Mouse (Mus musculus): ENCODE data around the gene Ppfibp2. TPM values are rescaled to one million over a fixed set of nuclear protein-coding genes. Genes with fewer than 3 reads are reported as not detected.

The Ppfibp2 gene
- polyA plus RNA-seq, 1 experiment: 0.01 TPM

- TF ChIP-seq MYOG (IDR thresholded peaks at IDR 0.05; ENCODE audit: control insufficient read depth, extremely low read depth, insufficient read length) (no peak), MYOD1 (IDR thresholded peaks at IDR 0.05; ENCODE audit: control insufficient read depth, insufficient read length, low read depth) (no peak), CEBPB (IDR thresholded peaks at IDR 0.05; ENCODE audit: low read depth) (no peak), USF1 (IDR thresholded peaks at IDR 0.05; ENCODE audit: low read depth) (no peak), CTCF (IDR thresholded peaks at IDR 0.05; ENCODE audit: control insufficient read depth, insufficient read depth, insufficient read length) (no peak), MAX (IDR thresholded peaks at IDR 0.05) (no peak), FOSL1 (IDR thresholded peaks at IDR 0.05; ENCODE audit: insufficient read depth, low read length, poor library complexity, severe bottlenecking) (no peak)
- Histone ChIP-seq H3K27me3 (ENCODE audit: control insufficient read depth, insufficient read depth, insufficient read length) (no peaks in the 10 kb centered on the region), H3K79me2 (ENCODE audit: control insufficient read depth, insufficient read depth) (no peaks in the 10 kb centered on the region), H3K79me3 (ENCODE audit: low read depth) (no peaks in the 10 kb centered on the region), H3K36me3 (ENCODE audit: control insufficient read depth, insufficient read depth) (no peaks in the 10 kb centered on the region), H3ac (ENCODE audit: control insufficient read depth, insufficient read length, low read depth) (no peak overlapping the region), H3K4me3 (ENCODE audit: insufficient read depth, poor library complexity, severe bottlenecking) (no peak overlapping the region)
These were observed 149.4 kb downstream of the Ppfibp2 start for GRCm38 (mm10) chr7:107744454-107744853.

DNA sequence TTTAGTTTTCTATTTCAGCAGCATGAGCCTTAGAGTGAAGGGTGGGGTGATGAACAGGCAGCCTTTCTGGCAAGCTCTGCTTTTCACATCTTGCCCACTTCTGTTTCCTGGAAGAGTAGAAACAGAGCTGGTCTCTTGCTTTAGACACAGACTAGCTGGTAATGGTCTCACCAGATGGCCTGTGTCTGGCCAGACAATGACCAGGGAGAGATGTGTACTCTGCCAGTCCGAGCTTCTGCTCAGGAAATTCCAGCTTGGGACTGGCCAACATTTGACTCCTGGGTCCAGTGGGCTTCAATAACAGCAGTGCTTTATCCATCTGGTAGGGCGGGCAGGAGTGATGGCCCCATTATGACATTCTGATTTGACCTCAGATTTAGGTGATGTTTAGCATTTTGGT, 150.1 kb downstream of the Ppfibp2 start:
- TF ChIP-seq USF1 (IDR thresholded peaks at IDR 0.05; ENCODE audit: low read depth): no peak
- TF ChIP-seq CEBPB (IDR thresholded peaks at IDR 0.05; ENCODE audit: low read depth): no peak
- TF ChIP-seq CTCF (IDR thresholded peaks at IDR 0.05; ENCODE audit: control insufficient read depth, insufficient read depth, insufficient read length): no peak
- no peak for TF ChIP-seq FOSL1 (IDR thresholded peaks at IDR 0.05; ENCODE audit: insufficient read depth, low read length, poor library complexity, severe bottlenecking)
- no peak for TF ChIP-seq MYOD1 (IDR thresholded peaks at IDR 0.05; ENCODE audit: control insufficient read depth, insufficient read length, low read depth)
- TF ChIP-seq MAX (IDR thresholded peaks at IDR 0.05): no peak
- TF ChIP-seq MYOG (IDR thresholded peaks at IDR 0.05; ENCODE audit: control insufficient read depth, extremely low read depth, insufficient read length): no peak
- Histone ChIP-seq H3K79me3 (ENCODE audit: low read depth) (no peaks in the 10 kb centered on the region), H3K36me3 (ENCODE audit: control insufficient read depth, insufficient read depth) (no peaks in the 10 kb centered on the region), H3ac (ENCODE audit: control insufficient read depth, insufficient read length, low read depth) (no peak overlapping the region), H3K27me3 (ENCODE audit: control insufficient read depth, insufficient read depth, insufficient read length) (no peaks in the 10 kb centered on the region), H3K4me3 (ENCODE audit: insufficient read depth, poor library complexity, severe bottlenecking) (no peak overlapping the region), H3K79me2 (ENCODE audit: control insufficient read depth, insufficient read depth) (no peaks in the 10 kb centered on the region)

GRCm38 (mm10) chr7:107746036-107746435, 151.0 kb downstream of the Ppfibp2 start:
- Histone ChIP-seq H3K79me2 (ENCODE audit: control insufficient read depth, insufficient read depth) (no peaks in the 10 kb centered on the region), H3K27me3 (ENCODE audit: control insufficient read depth, insufficient read depth, insufficient read length) (no peaks in the 10 kb centered on the region), H3K79me3 (ENCODE audit: low read depth) (no peaks in the 10 kb centered on the region), H3K4me3 (ENCODE audit: insufficient read depth, poor library complexity, severe bottlenecking) (no peak overlapping the region), H3K36me3 (ENCODE audit: control insufficient read depth, insufficient read depth) (no peaks in the 10 kb centered on the region), H3ac (ENCODE audit: control insufficient read depth, insufficient read length, low read depth) (no peak overlapping the region)
- TF ChIP-seq USF1 (IDR thresholded peaks at IDR 0.05; ENCODE audit: low read depth): no peak

DNA sequence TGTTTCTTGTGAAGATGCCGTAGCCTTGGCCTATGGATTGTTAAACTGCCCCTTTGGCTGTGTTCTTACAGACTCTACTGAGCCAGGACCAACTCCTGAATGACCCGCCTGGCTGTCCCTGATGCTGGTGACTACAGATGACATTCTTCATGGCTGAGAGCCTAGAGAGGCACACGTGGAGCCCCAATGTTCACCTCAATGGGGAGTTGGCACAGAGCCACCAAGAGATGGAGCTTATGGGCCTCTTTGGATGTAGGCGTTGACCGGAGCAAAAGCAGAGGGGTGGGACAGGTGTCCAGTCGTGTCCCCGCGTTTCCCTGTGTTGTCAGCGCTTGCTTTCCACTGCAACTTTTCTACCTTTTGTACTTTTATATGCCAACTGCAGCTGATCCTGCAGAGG, 152.5 kb downstream of the Ppfibp2 start:
- no peaks in the 10 kb centered on the region for H3K79me2 ChIP-seq (ENCODE audit: control insufficient read depth, insufficient read depth)
- no peak overlapping the region for H3ac ChIP-seq (ENCODE audit: control insufficient read depth, insufficient read length, low read depth)
- no peak overlapping the region for H3K4me3 ChIP-seq (ENCODE audit: insufficient read depth, poor library complexity, severe bottlenecking)
- no peaks in the 10 kb centered on the region for H3K36me3 ChIP-seq (ENCODE audit: control insufficient read depth, insufficient read depth)
- H3K79me3 ChIP-seq (ENCODE audit: low read depth): no peaks in the 10 kb centered on the region
- TF ChIP-seq CEBPB (IDR thresholded peaks at IDR 0.05; ENCODE audit: low read depth): no peak
- no peak for TF ChIP-seq FOSL1 (IDR thresholded peaks at IDR 0.05; ENCODE audit: insufficient read depth, low read length, poor library complexity, severe bottlenecking)
- no peak for TF ChIP-seq CTCF (IDR thresholded peaks at IDR 0.05; ENCODE audit: control insufficient read depth, insufficient read depth, insufficient read length)
- TF ChIP-seq USF1 (IDR thresholded peaks at IDR 0.05; ENCODE audit: low read depth): no peak
- no peak for TF ChIP-seq MAX (IDR thresholded peaks at IDR 0.05)
- no peak for TF ChIP-seq MYOG (IDR thresholded peaks at IDR 0.05; ENCODE audit: control insufficient read depth, extremely low read depth, insufficient read length)
- no peak for TF ChIP-seq MYOD1 (IDR thresholded peaks at IDR 0.05; ENCODE audit: control insufficient read depth, insufficient read length, low read depth)
- no peaks in the 10 kb centered on the region for H3K27me3 ChIP-seq (ENCODE audit: control insufficient read depth, insufficient read depth, insufficient read length)

- H3K4me3 ChIP-seq (ENCODE audit: insufficient read depth, poor library complexity, severe bottlenecking): no peak overlapping the region
- H3K36me3 ChIP-seq (ENCODE audit: control insufficient read depth, insufficient read depth): no peaks in the 10 kb centered on the region
- TF ChIP-seq MAX (IDR thresholded peaks at IDR 0.05) (no peak), CTCF (IDR thresholded peaks at IDR 0.05; ENCODE audit: control insufficient read depth, insufficient read depth, insufficient read length) (no peak), MYOG (IDR thresholded peaks at IDR 0.05; ENCODE audit: control insufficient read depth, extremely low read depth, insufficient read length) (no peak), USF1 (IDR thresholded peaks at IDR 0.05; ENCODE audit: low read depth) (no peak), CEBPB (IDR thresholded peaks at IDR 0.05; ENCODE audit: low read depth) (no peak), MYOD1 (IDR thresholded peaks at IDR 0.05; ENCODE audit: control insufficient read depth, insufficient read length, low read depth) (no peak)
- H3K79me3 ChIP-seq (ENCODE audit: low read depth): no peaks in the 10 kb centered on the region
- no peak overlapping the region for H3ac ChIP-seq (ENCODE audit: control insufficient read depth, insufficient read length, low read depth)
- no peaks in the 10 kb centered on the region for H3K27me3 ChIP-seq (ENCODE audit: control insufficient read depth, insufficient read depth, insufficient read length)
- no peaks in the 10 kb centered on the region for H3K79me2 ChIP-seq (ENCODE audit: control insufficient read depth, insufficient read depth)
These were observed 152.9 kb downstream of the Ppfibp2 start for GRCm38 (mm10) chr7:107747954-107748353.

- Histone ChIP-seq H3K79me3 (ENCODE audit: low read depth) (no peaks in the 10 kb centered on the region), H3K27me3 (ENCODE audit: control insufficient read depth, insufficient read depth, insufficient read length) (no peaks in the 10 kb centered on the region), H3ac (ENCODE audit: control insufficient read depth, insufficient read length, low read depth) (no peak overlapping the region), H3K36me3 (ENCODE audit: control insufficient read depth, insufficient read depth) (no peaks in the 10 kb centered on the region), H3K4me3 (ENCODE audit: insufficient read depth, poor library complexity, severe bottlenecking) (no peak overlapping the region), H3K79me2 (ENCODE audit: control insufficient read depth, insufficient read depth) (no peaks in the 10 kb centered on the region)
- TF ChIP-seq USF1 (IDR thresholded peaks at IDR 0.05; ENCODE audit: low read depth) (no peak), CEBPB (IDR thresholded peaks at IDR 0.05; ENCODE audit: low read depth) (no peak), MYOD1 (IDR thresholded peaks at IDR 0.05; ENCODE audit: control insufficient read depth, insufficient read length, low read depth) (no peak), MAX (IDR thresholded peaks at IDR 0.05) (no peak), CTCF (IDR thresholded peaks at IDR 0.05; ENCODE audit: control insufficient read depth, insufficient read depth, insufficient read length) (no peak), MYOG (IDR thresholded peaks at IDR 0.05; ENCODE audit: control insufficient read depth, extremely low read depth, insufficient read length) (no peak)
These were observed 154.3 kb downstream of the Ppfibp2 start for GRCm38 (mm10) chr7:107749270-107749669.
